Mouse (Mus musculus): ENCODE measurements at regions not wholly inside any gene's neighbourhood (a gene's known extent, or its start where the extent isn't known, plus 50 kb on each side); places are given as distances from the start of the nearest gene placed in this dataset.

GRCm38 (mm10) chr17:68134373-68134772 is 130.5 kb upstream of the Arhgap28 start:
- H3K36me3 ChIP-seq (replicated peaks; ENCODE audit: control insufficient read depth, insufficient read depth, low read depth), result no peaks in the 10 kb centered on the region
- WGBS (ENCODE audit: insufficient replicate concordance), result 17% methylated on average over 10 of the region's 10 CpGs
- ATAC-seq (ENCODE audit: insufficient read depth) (no peak), DNase-seq (ENCODE audit: low read depth in 3 of 3, low spot score in 3 of 3) (no peak)
- H3K4me2 ChIP-seq (ENCODE audit: low read depth), result no peak overlapping the region
- no peak overlapping the region for H3K27ac ChIP-seq
- 0 out of 4 replicates have a peak, but pooled peaks cover 0 to 1% of the 10 kb centered on the region in 2 experiments for H3K4me1 ChIP-seq (replicated peaks; ENCODE audit: control insufficient read depth in 2 of 2, insufficient read depth in 2 of 2, low read length in 1 of 2)
- TF ChIP-seq CTCF (IDR thresholded peaks at IDR 0.05; ENCODE audit: low read depth) (no peak), EP300 (IDR thresholded peaks at IDR 0.05; ENCODE audit: low read depth) (no peak)
- no peak overlapping the region for H3K9ac ChIP-seq (replicated peaks)
- no peak overlapping the region for H3K4me3 ChIP-seq (ENCODE audit: insufficient read depth in 1 of 2, low read depth in 2 of 2, low read length in 2 of 2)
- H3K9me3 ChIP-seq (ENCODE audit: control insufficient read depth, low read length), result no peaks in the 10 kb centered on the region
- H3K27me3 ChIP-seq (ENCODE audit: control insufficient read depth, insufficient read depth, low read length), result no peaks in the 10 kb centered on the region

GRCm38 (mm10) chr17:68135436-68135835 is 131.5 kb upstream of the Arhgap28 start:
- H3K27me3 ChIP-seq (ENCODE audit: control insufficient read depth, insufficient read depth, low read length), result no peaks in the 10 kb centered on the region
- H3K4me1 ChIP-seq (replicated peaks; ENCODE audit: control insufficient read depth in 2 of 2, insufficient read depth in 2 of 2, low read length in 1 of 2), result 0 out of 4 replicates have a peak, but pooled peaks cover 0 to 1% of the 10 kb centered on the region in 2 experiments
- no peak for TF ChIP-seq EP300 (IDR thresholded peaks at IDR 0.05; ENCODE audit: low read depth)
- no peak for TF ChIP-seq CTCF (IDR thresholded peaks at IDR 0.05; ENCODE audit: low read depth)
- no peak overlapping the region for H3K4me2 ChIP-seq (ENCODE audit: low read depth)
- H3K4me3 ChIP-seq (ENCODE audit: insufficient read depth in 1 of 2, low read depth in 2 of 2, low read length in 2 of 2), result no peak overlapping the region
- ATAC-seq (ENCODE audit: insufficient read depth), result no peak
- 35% methylated on average over 5 of the region's 5 CpGs for WGBS (ENCODE audit: insufficient replicate concordance)
- H3K27ac ChIP-seq, result no peak overlapping the region
- H3K9me3 ChIP-seq (ENCODE audit: control insufficient read depth, low read length), result no peaks in the 10 kb centered on the region
- no peak for DNase-seq (ENCODE audit: low read depth in 3 of 3, low spot score in 3 of 3)
- H3K9ac ChIP-seq (replicated peaks), result no peak overlapping the region
- no peaks in the 10 kb centered on the region for H3K36me3 ChIP-seq (replicated peaks; ENCODE audit: control insufficient read depth, insufficient read depth, low read depth)

DNA sequence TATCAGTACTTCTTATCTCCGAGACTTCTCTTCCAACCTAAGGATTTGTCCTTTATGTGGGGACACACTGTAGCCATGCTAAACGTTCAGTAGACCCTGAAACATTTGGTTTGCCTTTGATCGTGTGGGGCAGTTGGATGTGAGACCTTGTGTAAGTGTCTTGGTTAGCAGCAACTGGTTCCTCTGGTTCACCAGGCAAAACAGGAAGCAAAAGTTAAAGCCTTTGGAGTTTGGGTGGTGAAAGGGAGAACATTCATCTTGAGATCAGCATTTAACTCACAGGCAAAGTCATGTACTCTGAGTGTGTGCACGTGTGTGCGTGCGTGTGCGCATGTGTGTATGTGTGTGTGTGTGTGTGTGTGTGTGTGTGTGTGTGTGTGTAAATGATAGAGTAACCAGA is 130.3 kb upstream of the L3mbtl4 start:
- Histone ChIP-seq H3K27ac (no peak overlapping the region), H3K36me3 (replicated peaks; ENCODE audit: control insufficient read depth, insufficient read depth, low read depth) (no peaks in the 10 kb centered on the region), H3K27me3 (ENCODE audit: control insufficient read depth, insufficient read depth, low read length) (no peaks in the 10 kb centered on the region), H3K4me1 (replicated peaks; ENCODE audit: control insufficient read depth in 2 of 2, insufficient read depth in 2 of 2, low read length in 1 of 2) (no peaks in the 10 kb centered on the region), H3K9me3 (ENCODE audit: control insufficient read depth, low read length) (no peaks in the 10 kb centered on the region), H3K9ac (replicated peaks) (no peak overlapping the region), H3K4me3 (ENCODE audit: insufficient read depth in 1 of 2, low read depth in 2 of 2, low read length in 2 of 2) (no peak overlapping the region), H3K4me2 (ENCODE audit: low read depth) (no peak overlapping the region)
- TF ChIP-seq CTCF (IDR thresholded peaks at IDR 0.05; ENCODE audit: low read depth), result no peak
- no peak for TF ChIP-seq EP300 (IDR thresholded peaks at IDR 0.05; ENCODE audit: low read depth)
- no peak for ATAC-seq (ENCODE audit: insufficient read depth)
- DNase-seq (ENCODE audit: low read depth in 3 of 3, low spot score in 3 of 3), result no peak
- 54% methylated on average over 7 of the region's 7 CpGs for WGBS (ENCODE audit: insufficient replicate concordance)

- no peak for TF ChIP-seq EP300 (IDR thresholded peaks at IDR 0.05; ENCODE audit: low read depth)
- Histone ChIP-seq H3K9ac (replicated peaks) (no peak overlapping the region), H3K27ac (no peak overlapping the region), H3K4me1 (replicated peaks; ENCODE audit: control insufficient read depth in 2 of 2, insufficient read depth in 2 of 2, low read length in 1 of 2) (no peaks in the 10 kb centered on the region), H3K9me3 (ENCODE audit: control insufficient read depth, low read length) (no peaks in the 10 kb centered on the region), H3K4me3 (ENCODE audit: insufficient read depth in 1 of 2, low read depth in 2 of 2, low read length in 2 of 2) (no peak overlapping the region), H3K27me3 (ENCODE audit: control insufficient read depth, insufficient read depth, low read length) (no peaks in the 10 kb centered on the region), H3K36me3 (replicated peaks; ENCODE audit: control insufficient read depth, insufficient read depth, low read depth) (no peaks in the 10 kb centered on the region), H3K4me2 (ENCODE audit: low read depth) (no peak overlapping the region)
- WGBS (ENCODE audit: insufficient replicate concordance), result 71% methylated on average over 10 of the region's 10 CpGs
- ATAC-seq (ENCODE audit: insufficient read depth), result no peak
- DNase-seq (ENCODE audit: low read depth in 3 of 3, low spot score in 3 of 3), result no peak
Measured at GRCm38 (mm10) chr17:68149237-68149792, 124.3 kb upstream of the L3mbtl4 start.

- DNase-seq (ENCODE audit: low read depth in 3 of 3, low spot score in 3 of 3) (no peak), ATAC-seq (ENCODE audit: insufficient read depth) (no peak)
- Histone ChIP-seq H3K9ac (replicated peaks) (no peak overlapping the region), H3K4me1 (replicated peaks; ENCODE audit: control insufficient read depth in 2 of 2, insufficient read depth in 2 of 2, low read length in 1 of 2) (no peaks in the 10 kb centered on the region), H3K4me3 (ENCODE audit: insufficient read depth in 1 of 2, low read depth in 2 of 2, low read length in 2 of 2) (no peak overlapping the region), H3K27ac (no peak overlapping the region), H3K27me3 (ENCODE audit: control insufficient read depth, insufficient read depth, low read length) (no peaks in the 10 kb centered on the region), H3K36me3 (replicated peaks; ENCODE audit: control insufficient read depth, insufficient read depth, low read depth) (no peaks in the 10 kb centered on the region), H3K9me3 (ENCODE audit: control insufficient read depth, low read length) (no peaks in the 10 kb centered on the region), H3K4me2 (ENCODE audit: low read depth) (no peak overlapping the region)
- TF ChIP-seq EP300 (IDR thresholded peaks at IDR 0.05; ENCODE audit: low read depth), result no peak
- 50% methylated on average over 11 of the region's 11 CpGs for WGBS (ENCODE audit: insufficient replicate concordance)
Measured at GRCm38 (mm10) chr17:68152438-68153120, 121.0 kb upstream of the L3mbtl4 start.
